Mouse (Mus musculus): ENCODE measurements at regions not wholly inside any gene's neighbourhood (a gene's known extent, or its start where the extent isn't known, plus 50 kb on each side); places are given as distances from the start of the nearest gene placed in this dataset.

DNA sequence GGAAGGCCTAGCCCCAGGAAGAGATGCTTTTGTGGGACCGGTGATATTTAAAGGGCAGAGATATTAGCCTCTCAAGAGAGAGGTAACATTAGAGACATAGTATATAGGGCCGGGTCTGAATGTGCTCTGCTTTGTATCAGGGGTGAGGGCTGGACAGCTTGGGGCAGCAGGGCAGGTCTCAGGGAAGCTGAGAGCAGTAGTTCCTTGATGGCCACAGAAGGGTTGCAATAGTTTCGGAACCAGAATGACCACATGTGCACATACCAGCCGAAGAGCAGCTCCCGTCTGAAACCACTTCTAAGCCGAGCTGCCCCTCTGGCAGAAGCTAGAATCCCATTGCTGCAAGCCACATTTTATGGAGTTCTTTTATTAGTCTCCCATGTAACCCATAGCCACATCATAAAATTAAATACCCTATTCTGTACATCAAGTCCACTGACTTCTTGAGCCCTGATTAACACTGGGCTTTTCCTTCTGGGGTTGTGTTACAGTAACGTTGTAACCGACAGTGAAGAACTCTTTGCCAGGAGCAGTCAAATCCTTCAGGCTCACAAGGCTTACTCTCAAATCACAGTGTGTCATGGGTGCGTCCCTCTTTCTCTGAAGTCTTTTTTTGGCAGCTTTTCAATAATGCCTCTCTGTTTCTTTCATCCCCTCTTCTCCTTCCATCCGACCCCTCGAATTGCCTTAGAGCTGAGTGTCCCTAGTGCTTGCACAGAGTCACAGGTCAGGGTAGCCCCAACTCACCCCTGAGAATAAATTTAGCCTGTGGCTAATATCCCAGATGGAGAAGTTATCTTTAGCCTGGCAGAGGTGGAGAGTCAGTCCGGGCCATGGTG is 124.1 kb upstream of the Hes1 start:
- DNase-seq = peak in 1 of 2 experiments; percentile 51
- intact Hi-C loops (cut with DNase I) = loop anchor here (5.0 kb wide), 1 partner anchor 208 kb away; no protein-coding TSS in a partner anchor

DNA sequence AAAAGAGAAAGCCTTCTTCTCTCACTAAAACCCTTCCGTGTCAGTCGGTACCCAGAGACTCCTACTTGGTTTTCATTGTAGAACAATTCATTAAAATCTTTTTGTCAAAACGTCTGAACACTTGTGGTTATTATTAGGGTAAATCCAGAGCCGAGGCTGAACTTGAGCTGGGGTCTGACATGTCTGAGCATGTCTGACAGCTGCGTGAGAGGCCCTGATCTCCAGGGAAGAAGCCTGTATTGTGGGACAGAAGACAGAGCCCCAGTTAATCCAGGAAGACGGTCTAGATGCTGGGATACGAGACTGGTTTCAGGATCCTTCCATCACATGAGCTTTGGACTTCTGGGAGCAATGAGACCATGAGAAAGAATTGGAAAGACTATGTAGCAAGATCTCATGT is 122.1 kb upstream of the Hes1 start:
- no peak for DNase-seq
- intact Hi-C loops (cut with DNase I) = loop anchor here (5.0 kb wide), 1 partner anchor 210 kb away; no protein-coding TSS in a partner anchor

DNA sequence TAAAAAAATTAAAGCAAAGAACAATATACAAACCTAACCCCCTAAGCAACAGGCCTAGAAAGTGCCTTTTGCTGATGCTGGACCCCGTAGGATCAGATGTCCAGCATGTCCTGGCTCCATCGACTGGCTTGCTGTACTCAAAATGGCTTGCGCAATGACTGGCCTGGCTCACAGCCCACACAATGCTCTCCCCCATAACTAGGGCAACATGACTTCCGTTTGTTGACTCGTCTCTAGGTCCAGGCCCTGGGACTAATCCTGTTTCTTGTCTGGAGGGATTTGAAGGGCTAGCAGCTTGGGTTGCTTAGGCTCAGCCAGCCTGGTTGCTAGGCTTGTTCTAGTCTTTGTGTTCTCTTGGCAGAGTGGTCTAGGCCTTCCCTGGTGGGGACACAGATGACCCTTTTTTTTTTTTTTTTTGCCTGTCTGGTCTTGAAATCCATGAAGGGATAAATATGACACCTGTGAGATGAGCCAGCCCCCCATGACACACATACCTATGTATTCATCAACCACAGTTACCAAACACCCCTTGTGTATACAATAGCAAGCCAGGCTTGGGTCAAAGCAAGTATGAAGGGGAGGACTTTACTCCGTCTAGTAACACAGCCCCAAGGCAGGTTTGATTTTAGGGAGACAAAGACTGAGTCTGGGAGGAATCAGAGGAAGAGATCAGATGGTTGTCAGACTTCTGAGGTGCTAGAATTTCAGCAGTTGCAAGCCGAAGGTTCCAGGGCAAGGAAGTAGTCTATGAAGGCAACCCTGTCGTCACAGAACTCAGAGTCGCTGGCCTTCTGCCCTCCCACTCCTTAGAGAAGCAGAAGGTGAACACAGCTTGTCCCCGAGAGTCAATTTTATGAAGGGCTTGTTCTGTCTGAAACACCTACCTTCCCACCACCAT is 120.0 kb upstream of the Hes1 start:
- intact Hi-C loops (cut with DNase I) = loop anchor here (2.0 to 5.0 kb wide), 2 partner anchors 212 to 243 kb away; no protein-coding TSS in a partner anchor
- DNase-seq = peak; percentile 91 to 92

DNA sequence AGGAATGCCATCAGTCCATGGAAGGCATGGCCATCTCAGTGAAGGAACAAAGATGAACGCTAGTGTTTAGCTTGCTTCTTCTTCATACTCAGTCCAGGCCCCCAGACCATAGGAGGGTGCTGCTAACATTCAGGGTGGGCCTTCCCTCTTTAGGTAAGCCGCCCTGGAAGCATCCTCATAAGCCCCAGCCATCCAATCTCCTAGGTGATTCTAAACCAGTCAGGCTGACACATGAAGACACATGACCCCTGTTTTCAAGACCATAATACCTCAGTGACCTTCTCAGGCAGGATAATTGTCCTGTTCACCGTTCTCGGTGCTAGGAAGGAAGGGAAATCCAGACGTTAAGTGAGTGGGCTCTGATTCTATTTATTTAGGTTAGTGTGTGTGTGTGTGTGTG is 119.2 kb upstream of the Hes1 start:
- intact Hi-C loops (cut with DNase I) = loop anchor here (2.0 to 5.0 kb wide), 2 partner anchors 213 to 242 kb away; no protein-coding TSS in a partner anchor
- no peak for DNase-seq

DNA sequence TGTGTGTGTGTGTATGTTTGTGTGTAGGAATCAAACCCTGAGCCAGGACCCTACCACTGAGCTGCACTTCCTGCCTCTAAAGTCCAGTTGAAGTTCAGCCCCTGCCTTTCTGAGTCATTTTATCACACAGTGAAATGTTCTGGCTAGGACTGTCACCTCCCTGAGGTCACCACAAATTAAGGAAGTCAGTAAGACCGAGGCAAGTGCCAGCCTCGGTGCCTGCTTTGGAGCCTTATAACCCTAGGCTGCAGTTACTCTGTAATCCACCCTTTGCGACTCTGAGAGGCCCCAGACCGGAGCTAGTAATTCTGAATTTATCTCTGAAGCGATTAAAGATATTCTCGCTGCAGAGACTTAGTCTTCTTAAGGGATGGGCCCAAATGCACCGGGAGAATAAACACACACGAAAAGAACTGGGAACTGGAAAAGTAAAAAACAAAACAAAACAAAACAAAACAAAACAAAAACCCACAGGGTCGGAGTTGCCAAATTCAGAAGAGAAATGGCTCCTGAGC is 118.8 kb upstream of the Hes1 start:
- DNase-seq = peak; percentile 47 to 59
- intact Hi-C loops (cut with DNase I) = loop anchor here (2.0 kb wide), 1 partner anchor 241 kb away; no protein-coding TSS in a partner anchor

DNA sequence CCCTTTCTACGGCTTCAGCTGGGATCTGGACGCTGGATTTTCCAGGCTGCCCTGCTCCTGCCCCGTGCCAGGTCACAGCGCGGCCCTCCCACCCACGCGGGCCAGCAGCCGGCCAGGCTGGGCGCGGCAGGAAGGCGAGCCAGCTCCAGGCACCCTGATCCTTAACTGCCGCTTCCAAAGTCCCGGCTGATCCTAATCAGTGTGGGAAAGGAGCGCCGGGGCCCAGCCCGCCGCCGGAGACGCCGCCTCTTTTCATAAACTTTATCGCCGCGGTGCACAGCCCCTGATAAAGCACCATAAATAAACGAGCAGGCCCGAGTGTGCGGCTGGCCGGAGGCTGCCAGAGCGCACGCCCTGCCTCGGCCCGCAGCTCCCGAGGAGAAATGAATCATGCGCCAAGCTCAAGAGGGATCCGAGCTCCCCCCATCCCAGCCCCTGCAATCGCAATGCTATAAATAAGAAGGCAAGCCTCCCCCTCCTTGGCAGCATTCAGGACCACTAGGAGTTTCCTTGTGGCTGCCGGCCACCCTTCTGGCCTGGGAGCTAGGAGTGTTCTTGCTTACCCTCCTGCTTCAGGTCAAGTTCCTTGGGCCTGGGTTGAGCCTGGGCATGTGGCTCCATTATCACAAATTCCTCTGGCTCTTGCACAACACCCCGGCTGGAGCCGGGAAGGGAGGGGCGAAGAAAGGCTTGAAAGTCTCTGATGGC is 118.1 kb upstream of the Hes1 start:
- peak; percentile 84 for DNase-seq
- intact Hi-C loops (cut with DNase I) = loop anchor here (1.0 to 2.0 kb wide), 3 partner anchors 63 to 241 kb away; no protein-coding TSS in a partner anchor

DNA sequence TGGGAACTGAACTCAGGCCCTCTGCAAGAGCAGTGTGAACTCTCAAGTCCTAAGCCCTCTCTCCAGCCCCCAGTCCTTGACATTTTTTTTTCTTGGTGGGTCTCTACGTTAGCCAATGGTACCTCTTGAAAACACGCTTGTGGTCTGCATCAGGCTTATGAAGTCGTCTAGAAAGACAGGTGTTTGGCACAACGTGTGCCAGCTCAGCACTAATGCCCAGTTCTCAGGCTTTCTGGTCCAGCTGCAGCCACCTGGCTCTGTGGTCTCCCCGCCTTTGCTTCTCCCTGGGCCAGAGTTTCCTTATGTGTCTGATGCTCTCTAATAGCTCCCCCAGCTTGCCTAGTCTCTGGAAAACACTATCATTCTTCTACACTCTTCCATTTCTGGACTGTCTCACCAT is 117.2 kb upstream of the Hes1 start:
- intact Hi-C loops (cut with DNase I) = loop anchor here (1.0 to 2.0 kb wide), 2 partner anchors 62 to 116 kb away; no protein-coding TSS in a partner anchor
- peak; percentile 67 to 75 for DNase-seq

DNA sequence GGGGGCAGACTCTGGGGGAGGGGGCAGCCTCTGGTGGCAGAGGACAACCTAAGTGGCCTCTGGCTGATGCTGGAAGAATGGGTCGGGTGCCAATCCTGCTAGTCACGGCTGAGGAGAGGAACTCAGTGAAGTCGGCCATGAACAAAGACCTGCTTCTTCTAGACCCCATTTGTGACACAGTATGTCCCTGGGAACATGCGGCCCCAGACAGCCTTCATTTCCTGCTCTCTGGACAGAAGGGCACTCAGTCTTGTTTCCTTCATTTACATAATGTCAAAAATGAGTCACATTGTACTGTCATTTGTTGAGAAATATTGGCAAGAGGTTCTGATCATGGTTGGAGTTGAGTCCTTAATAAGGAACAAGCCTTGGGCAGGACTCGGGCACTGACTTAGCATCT is 116.5 kb upstream of the Hes1 start:
- peak; percentile 20 to 23 for DNase-seq
- intact Hi-C loops (cut with DNase I) = loop anchor here (2.0 kb wide), 1 partner anchor 61 kb away; no protein-coding TSS in a partner anchor

DNA sequence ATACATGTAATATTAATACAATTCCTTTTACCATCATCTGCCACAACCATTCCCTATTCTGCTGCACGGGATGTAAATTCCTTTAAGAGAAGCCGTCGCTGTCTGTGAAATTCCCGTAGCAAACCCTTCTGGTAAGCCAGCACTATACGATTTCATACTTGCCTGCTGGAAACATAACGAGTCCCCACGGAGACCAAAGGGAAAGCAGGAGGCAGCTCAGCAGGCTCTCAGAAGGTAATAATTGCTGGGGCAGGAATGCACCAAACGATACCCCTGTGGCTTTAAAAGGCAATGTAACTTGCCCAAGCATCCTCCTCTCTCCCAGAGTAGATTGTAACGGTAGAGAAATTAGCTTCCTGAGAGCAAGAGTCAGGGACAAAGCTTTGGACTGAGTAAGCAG is 114.0 kb upstream of the Hes1 start:
- intact Hi-C loops (cut with DNase I) = loop anchor here (5.0 kb wide), 1 partner anchor 42 kb away; no protein-coding TSS in a partner anchor
- no peak for DNase-seq

DNA sequence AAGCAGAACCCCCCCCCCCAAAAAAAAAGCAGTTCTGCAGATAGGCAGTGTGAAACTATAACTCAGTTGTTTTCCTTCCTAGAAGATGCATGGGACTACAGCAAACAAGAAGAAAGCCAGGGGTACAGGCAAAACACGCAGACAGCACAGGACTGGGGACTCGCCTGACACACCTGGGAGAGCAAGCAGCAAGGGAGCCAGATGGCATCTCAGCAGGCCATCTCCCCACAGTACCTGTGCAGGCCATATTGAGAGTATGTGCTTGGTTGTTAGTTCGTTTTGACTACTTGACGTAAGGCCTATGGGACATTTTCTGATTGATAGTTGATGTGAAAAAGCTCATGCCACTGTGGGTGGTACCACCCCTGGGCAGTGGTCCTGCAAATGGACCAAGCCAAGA is 113.4 kb upstream of the Hes1 start:
- intact Hi-C loops (cut with DNase I) = loop anchor here (5.0 kb wide), 1 partner anchor 42 kb away; no protein-coding TSS in a partner anchor
- no peak for DNase-seq

DNA sequence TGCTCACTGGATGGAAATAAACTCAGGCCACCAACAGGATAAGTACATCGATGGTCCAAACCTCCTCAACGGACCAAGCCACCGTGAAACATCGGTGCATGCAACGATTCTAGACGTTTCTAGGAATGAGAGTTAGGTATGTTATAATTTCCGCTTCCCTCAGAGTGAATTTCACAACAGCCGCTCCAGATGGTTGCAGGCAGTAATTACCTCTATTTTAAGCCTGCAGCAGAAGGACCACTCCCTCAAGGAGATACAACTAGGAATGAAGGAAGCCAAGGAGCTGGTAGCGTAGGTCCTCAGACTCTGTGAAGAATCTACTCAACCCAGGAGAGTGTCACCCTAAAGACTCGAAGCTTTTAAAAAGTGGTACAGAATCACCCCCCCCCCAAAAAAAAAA is 109.5 kb upstream of the Hes1 start:
- DNase-seq = no peak
- intact Hi-C loops (cut with DNase I) = loop anchor here (5.0 kb wide), 1 partner anchor 38 kb away; no protein-coding TSS in a partner anchor

DNA sequence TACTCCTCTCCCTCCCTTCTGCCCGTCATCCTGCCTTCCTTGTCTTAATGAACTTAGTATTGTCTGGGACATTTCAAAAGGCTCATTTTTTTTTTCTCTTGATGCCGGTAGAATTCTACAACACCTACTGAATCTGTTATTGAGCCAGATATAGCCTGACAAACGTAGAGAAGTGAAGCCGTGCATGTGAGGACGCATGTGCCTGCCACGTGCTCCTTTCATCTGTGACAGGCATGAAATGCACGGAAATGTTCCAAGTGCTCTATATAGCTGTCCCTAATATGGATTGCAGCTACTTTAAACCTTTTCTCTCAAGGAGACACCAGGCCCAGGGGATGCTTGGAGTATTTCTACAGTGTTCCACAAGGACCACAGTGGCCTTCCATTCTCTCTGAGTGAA is 107.3 kb upstream of the Hes1 start:
- intact Hi-C loops (cut with DNase I) = no loop called here
- no peak for DNase-seq

DNA sequence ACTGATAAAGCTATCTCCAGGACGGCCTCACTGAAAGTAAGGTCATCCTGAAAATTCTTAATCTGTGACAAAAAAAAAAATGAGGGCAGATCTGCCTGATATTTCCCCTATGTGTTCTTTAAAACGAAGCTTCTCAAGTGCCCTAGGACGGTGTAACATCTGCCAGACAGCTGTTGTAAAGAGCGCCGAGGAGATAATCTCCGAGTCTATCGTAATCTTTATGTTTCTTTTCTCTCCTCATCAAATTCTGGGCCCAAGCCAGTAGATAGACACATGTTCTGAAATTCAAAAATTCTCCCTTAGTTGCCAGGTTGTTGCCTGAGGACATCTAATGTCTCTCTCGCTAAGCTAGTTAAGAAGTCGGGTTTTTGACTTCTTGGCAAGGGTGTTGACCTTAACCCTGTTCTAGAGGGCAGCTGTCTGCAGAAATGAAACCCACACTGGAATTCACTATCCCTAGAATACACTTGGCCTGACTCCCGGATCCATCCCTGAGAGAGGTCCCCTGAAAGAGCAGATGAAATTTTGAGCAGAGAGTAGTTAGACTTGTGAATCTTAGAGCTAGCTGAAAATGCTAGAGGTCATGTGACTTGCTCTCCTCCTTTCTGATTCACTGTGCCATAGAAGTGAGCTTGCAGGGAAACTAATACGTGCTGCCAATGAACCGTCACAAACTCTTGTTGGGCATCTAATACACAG is 104.1 kb upstream of the Hes1 start:
- intact Hi-C loops (cut with DNase I) = no loop called here
- DNase-seq = peak in 1 of 2 experiments; percentile 34

DNA sequence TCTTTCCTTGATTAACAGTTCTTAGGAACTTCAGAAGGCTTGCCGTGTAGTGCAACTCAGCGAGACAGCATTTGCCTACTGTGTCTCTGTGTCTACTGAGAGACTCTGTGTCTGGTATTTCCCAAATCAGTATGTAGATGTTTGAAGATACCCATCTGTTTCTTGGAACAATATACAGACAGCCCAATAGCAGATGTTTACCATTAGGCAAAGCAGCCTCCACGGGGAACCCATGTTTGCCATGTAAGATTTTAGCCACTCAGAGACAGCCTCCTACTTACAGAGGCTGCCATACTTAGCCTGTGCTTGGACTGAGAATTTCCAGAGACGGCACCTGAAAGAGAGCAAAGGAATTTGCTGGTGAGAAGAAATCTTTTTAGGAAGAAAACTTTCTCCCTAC is 100.9 kb upstream of the Hes1 start:
- DNase-seq = no peak
- intact Hi-C loops (cut with DNase I) = no loop called here

DNA sequence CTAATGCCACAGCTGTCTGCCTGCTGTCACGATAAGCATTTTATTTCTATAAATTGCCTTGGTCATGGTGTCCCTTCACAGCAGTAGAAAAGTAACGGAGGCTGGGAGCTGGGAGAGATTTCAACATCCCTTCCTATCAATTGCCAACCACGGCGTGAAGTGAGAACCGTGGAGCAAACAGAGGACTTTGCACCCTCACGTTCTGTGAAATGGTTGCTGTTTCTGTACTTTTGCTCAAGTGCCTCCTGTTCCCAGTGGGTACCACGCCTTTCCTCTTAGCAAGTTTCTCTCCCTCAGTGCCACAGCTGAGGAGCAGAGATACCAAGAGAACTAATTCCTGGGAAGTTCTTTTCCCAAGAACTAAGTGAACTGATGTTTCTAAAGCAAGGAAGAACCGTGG is 99.6 kb upstream of the Hes1 start:
- intact Hi-C loops (cut with DNase I) = no loop called here
- DNase-seq = no peak

DNA sequence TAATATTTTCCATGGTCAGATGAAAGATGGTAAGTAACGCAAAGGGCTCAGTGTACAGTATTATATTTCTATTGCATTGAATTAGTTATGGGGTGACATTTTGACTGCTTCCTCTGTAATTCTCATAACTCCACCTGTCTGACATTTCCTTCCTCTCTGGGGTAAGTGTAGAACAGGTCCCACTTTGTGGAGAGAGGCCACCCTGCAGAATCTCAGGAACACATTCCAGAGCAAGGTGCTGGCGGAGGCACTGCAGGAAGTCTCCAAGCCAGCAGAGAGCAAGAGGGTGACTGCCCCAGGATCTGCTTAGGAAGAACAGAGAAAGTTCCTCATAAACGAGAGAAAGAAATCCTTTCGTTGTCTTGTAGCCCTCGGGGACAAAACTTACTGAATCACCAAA is 95.4 kb upstream of the Hes1 start:
- intact Hi-C loops (cut with DNase I) = no loop called here
- no peak for DNase-seq

DNA sequence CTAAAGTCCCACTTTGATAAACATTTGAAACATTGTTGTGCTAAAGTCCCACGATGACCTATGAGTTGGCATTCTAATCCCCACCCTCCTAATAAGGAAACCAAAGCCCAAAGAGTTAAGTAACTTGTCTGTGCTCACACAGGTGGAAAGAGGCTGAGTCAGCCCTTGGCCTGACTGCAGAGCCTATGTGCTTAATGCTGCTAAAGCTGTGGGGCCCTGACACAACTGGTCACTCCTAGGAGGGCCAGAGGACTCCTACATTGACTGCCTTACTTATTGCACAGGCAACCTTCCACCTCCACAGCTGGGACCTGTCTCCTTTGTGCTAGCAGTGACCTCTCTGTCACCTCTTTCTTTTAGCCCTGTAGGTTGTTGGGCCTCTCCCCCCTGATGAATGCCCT is 91.4 kb upstream of the Hes1 start:
- intact Hi-C loops (cut with DNase I) = no loop called here
- DNase-seq = no peak

DNA sequence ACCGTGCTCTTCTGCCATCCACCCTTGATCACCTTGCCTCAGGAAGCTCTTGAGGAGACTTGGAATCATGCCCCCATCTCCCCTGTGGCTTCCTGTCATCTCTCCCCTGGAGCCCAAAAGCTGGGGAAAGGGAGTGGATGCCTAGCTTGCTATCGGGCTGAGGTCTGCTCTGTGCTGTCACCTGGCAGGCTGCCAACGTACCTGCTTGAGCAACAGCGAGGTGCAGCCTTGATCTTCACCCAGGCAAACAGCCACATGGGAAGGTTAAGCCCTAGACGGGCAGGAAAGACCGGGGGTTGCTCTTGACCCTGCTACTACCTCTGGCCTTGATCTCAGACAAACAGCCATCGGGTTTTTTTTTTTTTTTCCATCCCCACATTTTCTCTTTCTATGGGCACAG is 90.9 kb upstream of the Hes1 start:
- intact Hi-C loops (cut with DNase I) = no loop called here
- no peak for DNase-seq

DNA sequence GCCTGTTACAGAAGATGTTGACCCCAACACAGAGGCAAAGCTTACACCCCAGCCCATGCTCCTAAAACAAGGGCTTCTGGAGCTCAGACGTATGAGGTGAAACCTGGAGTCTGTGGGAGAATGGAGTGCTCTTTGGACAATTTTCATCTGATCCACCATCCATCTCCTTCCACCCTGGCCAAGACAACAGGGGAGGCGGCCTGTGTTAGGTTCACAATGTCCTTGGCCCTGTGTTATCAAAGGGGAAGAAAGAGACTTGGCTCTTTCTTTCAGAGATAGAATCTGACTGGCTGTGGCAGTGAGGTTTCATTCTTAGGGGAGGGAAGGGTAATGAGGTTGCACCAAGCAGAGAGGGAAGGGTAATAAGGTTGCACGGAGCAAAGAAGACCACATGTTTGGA is 88.4 kb upstream of the Hes1 start:
- intact Hi-C loops (cut with DNase I) = no loop called here
- no peak for DNase-seq
